Mouse (Mus musculus) spleen, adult 2 months (tissue): Measurements from ENCODE around the gene Lgr4.

Source experiments
- CTCF ChIP-seq: fragments of 200-500 bp; IDR thresholded peaks from 2 replicates; pipeline ENCODE4 v1.5.1; 2011; ENCODE audit warnings: mild to moderate bottlenecking, inconsistent platforms; ENCODE audit not compliant: insufficient read depth, insufficient read length, insufficient replicate concordance; ENCODE audit errors: extremely low read depth
- POLR2A ChIP-seq: fragments of 200-500 bp; IDR thresholded peaks from 2 replicates; pipeline ENCODE4 v1.6.1; 2011; ENCODE audit warnings: low read depth, low read length, inconsistent platforms

- no peak for TF ChIP-seq CTCF
- no peak for TF ChIP-seq POLR2A
Observed at GRCm38 (mm10) chr2:109926984-109927383, 9.5 kb downstream of the Lgr4 start.
